Comparison of ENCODE assay signal across 1 mouse cellular context in the genomic region with DNA sequence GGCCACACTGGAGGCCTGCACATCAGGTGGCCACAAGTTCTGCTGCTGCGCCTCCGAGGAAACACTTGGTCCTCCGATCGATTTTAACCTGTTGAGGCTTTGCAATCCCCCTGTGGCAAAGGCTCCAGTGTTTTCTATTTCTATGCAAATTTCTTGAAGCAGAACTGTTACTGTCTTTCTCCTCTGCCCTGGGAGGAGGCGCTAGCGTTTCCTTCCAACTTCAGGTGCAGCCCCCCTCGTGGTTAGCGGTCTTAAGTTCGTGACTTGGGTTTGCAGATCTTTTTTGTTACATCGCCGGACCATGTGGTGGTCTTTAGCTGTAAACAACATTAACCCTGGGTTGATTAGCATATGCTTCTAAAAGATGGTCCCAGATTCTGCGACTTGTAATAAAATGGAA.
TF ChIP-seq lines count a peak whose summit lies in the region.

No protein-coding gene starts in this region.

TF ChIP-seq in MEL, 35 proteins besides CTCF, POLR2A, EP300 and RAD21:
- TF ChIP-seq USF2 (IDR thresholded peaks at IDR 0.05; ENCODE audit: borderline replicate concordance in 1 of 2, insufficient read depth in 1 of 2, low read depth in 1 of 2, low read length in 2 of 2) (no peak), ZC3H11A (IDR thresholded peaks at IDR 0.05; ENCODE audit: low read depth, low read length) (no peak), POLR2AphosphoS2 (IDR thresholded peaks at IDR 0.05; ENCODE audit: low read length) (peak; percentile 4; the same call in 1 of the 2 replicates)
